Mouse (Mus musculus) C2C12 (cell line): Measurements from ENCODE around the gene Chil3.
"Not testable (repeated sequence)": the region's sequence is repeated elsewhere in the genome, so short reads cannot be mapped to it uniquely, and the experiment has no call there.

Experiments
- CTCF ChIP-seq: IDR thresholded peaks from one replicate; pipeline ENCODE4 v1.5.1; 2011; ENCODE audit not compliant: control insufficient read depth, insufficient read depth, insufficient read length
- FOSL1 ChIP-seq: IDR thresholded peaks from one replicate; pipeline ENCODE4 v1.8.0; 2011; ENCODE audit warnings: mild to moderate bottlenecking, low read length; ENCODE audit not compliant: poor library complexity, insufficient read depth, severe bottlenecking
- MAX ChIP-seq: IDR thresholded peaks from one replicate; pipeline ENCODE4 v1.6.1; 2011; ENCODE audit warnings: mild to moderate bottlenecking, control low read depth
- MYOD1 ChIP-seq: IDR thresholded peaks from one replicate; pipeline ENCODE4 v1.6.1; 2011; ENCODE audit warnings: low read depth; ENCODE audit not compliant: control insufficient read depth, insufficient read length
- MYOG ChIP-seq: IDR thresholded peaks from one replicate; pipeline ENCODE4 v1.6.1; 2011; ENCODE audit not compliant: control insufficient read depth, insufficient read length; ENCODE audit errors: extremely low read depth
- USF1 ChIP-seq: IDR thresholded peaks from one replicate; pipeline ENCODE4 v1.6.1; 2011; ENCODE audit warnings: low read depth, mild to moderate bottlenecking, control low read depth, moderate library complexity

GRCm38 (mm10) chr3:106198030-106198429 is 30.7 kb upstream of the Chil3 start:
- TF ChIP-seq CTCF, MYOG, FOSL1, MAX, MYOD1, USF1: not testable (repeated sequence)
